Mouse (Mus musculus) embryo, embryonic 9.5 days (tissue): ENCODE results near the gene Gm21969.
A peak's percentile ranks its signal among the peaks of the same experiment; 100 is the strongest.

Experiments
- DNase-seq: peaks from one replicate; pipeline ENCODE4 v3.0.0-alpha.2; 2017; ENCODE audit errors: extremely low spot score

Gene Gm21969

DNA sequence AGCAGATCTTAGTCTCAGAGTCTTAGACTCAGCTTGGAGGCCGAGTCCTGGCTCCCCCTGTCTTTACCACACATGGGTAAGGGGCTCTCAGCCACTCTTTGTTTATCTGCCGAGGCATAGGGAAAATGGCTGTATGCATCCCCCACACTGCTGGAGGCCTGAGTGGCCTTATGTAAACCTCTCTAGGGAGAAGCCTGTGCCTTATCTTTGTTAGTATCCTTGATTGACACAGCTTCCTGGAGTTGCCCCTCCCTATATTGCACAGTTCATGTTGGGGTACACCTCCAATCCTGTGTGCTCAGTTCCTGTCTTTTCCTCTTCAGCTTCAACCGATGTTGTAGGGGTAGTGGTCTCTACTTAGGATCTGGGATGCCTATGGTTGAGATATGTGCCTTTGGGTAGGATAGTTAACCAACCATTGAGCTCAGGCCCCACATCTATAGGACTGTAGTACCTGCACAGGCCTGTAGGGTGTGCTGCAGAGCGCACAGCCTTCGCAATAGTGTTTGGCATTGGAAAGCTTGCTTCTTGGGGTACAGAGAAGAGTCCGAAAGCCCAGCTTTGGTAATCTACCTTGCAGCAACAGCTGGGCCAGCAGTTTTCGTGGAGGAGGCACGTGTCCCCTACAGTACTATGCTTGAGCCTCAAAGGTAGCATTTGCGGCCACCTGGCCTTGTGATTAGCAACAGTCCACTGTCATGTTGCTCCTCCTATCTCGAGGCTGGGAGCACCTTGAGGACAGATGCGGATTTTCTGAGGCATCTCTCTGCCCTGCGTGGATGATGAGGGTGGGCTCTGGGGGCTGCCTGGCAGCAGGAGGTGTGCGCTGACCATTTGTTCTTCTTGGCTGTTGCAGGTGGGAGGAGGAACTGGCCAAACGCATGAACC is at the start of gene Gm21969:
Gene Gm21969, plus strand, starts transcription at position 830 of the 888 bp plus-strand sequence.
- DNase-seq: peak; percentile 60

DNA sequence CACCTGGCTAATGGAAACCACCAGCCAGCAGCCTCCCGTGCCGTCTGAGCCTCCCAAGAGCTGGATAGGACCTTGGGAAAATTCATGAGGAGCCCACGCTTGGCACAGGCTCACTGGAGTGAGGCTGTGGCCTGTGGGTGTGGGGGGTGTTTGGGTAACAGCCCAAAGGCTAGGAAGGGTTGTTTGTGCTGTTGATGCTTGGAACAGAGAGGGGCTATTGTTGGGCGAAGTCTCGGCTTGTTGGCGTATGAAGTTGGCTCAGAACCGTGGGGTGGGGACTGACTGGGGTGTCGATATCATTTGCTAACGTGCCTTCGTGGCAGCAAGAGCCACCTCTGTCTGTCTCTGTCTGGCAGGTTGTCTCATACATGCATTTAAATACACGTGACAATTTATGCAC is 47.8 kb upstream of the Gm21969 start:
- no peak for DNase-seq

DNA sequence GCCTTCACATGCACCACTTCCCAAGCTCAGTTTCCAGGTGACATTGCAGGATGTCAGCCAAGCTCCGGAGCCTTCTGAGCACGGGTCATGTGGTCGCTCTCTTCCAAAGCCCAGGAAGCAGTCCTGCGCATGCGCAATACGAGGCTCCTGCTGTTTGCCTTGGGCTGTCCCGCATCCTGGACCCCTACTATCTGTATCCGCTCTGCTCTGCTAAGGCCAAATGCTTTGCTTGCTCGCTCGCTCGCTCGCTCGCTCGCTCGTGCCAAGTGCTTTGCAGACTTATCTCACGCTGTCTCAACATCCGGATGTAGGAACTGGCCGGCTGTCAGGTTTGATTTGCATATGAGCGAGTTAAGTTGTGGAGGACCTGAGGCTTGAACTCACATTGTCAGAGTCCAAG is 47.0 kb upstream of the Gm21969 start:
- DNase-seq: no peak

DNA sequence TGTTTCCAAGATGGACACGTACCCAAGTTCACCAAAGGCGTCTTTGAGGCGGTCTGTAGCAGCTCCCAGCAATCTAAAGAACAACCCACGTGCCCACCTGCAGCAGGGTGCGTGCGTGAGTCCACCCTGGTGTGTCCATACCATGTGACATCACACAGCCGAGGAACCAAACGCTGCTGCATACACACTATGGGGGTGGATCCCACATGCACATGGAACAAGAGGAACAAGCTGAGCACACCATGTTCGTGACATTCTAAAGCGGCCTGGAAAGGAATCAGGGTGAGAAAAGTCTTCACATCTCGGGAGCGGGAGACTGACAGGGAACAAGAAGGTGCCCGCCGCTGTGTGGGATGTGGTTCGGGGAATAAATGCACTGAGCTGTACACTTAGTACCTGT is 34.6 kb upstream of the Gm21969 start:
- DNase-seq: no peak

DNA sequence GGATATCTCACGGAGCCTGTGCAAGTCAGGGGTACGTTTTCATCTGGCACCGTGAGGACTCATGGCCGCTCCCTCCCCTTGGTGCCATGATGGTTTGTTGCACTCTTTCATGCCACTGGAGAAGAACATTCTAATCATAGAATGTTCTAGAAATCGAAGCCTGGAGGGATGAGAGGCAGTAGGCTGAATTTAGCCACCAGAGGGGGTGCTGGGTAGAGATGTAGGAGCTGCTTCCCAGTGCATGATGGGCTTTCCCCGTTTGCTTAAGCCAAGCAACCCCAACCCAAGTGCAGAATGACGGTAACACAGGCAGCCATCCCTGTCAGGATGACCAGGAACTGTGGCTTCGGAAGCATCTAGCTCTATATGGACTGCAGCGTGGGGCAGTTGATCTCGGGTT is 32.2 kb upstream of the Gm21969 start:
- no peak for DNase-seq

DNA sequence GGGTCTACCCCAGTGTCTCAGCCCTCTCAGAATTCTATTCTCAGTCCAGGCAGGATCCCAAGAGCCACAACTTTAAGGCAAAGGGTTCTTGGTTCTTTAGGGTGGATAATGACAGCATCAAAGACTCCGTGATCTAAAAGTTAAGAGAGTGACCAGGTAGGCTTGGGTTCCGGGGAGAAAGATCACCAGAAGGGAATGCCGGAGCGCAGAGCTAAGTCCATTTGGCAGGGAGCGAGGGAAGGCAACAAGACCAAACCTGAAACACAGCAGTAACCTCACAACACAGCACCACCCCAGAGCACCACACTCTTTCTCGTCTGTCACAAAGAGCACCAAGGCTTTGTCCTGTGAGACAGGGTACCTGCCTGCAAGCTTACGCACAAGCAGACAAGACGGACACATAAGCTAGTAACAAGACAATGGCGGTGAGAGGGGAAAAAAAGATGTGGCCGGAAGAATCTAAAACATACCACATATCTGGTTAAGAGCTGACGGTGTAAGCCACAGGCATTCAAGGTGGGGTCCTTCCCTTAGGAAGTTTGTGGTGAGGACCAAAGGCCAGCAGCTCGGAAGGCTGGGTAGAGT is 30.0 kb upstream of the Gm21969 start:
- DNase-seq: no peak

DNA sequence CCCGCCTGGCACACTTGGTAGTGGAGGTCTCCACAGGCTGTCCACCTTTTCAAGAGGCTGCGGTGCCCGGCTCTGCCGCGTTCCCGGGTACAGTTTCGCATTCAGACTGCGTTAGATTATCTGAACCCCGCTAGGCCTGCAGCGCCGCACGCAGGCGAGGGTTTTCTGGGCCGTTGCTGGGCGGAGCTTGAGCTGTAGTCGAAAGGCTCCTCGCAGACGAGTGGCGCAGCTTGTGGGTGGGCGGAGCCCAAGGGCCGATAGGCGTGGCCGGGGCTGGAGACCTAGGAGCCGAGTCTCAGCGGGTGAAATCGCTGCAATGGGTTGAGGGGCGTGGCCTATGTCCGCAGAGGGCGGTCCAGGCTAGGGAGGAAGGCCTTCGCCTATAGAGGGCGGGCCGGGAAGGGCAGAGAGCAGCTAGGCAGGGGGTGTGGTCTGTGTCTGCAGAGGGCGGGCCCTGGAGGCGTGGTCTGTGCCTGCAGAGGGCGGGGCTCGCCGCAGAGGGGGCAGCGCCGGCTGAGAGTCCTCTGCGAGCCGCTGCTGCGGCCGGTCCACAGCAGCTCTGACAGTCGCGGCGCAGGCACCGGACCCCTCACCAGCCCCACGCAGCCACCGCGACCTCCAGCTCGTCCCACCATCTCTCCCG is 28.7 kb upstream of the Gm21969 start:
- peak; percentile 100 for DNase-seq

DNA sequence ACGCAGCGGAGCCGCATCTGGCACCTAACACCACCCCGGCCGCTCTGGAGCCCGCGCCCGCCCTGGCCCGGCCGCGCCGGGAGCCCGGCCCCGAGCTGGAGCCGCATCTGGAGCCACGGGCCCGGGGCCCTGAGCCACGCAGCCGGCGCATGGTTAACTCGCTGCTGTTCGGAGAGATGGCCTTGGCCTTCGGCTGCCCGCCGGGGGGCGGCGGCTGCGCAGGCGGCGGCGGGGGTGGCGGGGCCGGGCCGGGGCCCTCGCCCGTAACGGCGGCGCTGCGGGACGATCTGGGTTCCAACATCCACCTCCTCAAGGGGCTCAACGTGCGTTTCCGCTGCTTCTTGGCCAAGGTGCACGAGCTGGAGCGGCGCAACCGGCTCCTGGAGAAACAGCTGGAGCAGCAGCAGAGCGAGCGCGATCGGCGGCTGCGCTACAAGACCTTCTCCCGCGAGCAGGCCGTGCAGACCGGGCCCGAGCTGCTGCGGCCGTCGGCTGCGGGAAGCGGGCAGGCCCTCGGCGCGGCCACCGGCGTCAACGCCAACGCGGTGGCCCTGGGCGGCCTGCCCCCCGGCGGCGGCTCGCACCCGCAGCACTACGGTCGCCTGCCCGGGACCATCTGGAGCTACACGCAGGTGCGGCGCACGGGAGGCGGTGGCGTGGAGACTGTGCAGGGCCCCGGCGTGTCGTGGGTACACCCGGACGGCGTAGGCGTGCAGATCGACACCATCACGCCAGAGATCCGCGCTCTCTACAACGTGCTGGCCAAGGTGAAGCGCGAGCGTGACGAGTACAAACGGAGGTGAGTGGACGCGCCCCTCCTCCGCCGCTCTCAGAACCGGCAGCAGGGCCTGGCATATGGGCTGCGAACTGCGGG is 27.9 kb upstream of the Gm21969 start:
- no peak for DNase-seq

DNA sequence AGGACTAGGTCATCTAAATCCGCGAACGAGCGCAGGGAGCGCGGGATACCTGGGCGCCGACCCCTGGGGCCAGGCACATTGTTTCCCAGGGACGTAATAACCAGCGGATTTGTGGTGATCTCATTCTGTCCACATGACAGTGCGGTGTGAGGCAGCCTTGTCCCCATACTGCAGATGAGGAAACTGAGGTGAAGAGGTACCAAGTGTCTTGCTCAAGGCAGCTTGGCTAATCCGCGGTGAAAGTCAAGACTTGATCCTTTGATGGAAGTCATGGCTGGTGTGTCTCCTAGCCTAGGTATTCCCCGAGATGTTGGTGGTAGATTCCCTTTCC is 27.3 kb upstream of the Gm21969 start:
- DNase-seq: no peak

DNA sequence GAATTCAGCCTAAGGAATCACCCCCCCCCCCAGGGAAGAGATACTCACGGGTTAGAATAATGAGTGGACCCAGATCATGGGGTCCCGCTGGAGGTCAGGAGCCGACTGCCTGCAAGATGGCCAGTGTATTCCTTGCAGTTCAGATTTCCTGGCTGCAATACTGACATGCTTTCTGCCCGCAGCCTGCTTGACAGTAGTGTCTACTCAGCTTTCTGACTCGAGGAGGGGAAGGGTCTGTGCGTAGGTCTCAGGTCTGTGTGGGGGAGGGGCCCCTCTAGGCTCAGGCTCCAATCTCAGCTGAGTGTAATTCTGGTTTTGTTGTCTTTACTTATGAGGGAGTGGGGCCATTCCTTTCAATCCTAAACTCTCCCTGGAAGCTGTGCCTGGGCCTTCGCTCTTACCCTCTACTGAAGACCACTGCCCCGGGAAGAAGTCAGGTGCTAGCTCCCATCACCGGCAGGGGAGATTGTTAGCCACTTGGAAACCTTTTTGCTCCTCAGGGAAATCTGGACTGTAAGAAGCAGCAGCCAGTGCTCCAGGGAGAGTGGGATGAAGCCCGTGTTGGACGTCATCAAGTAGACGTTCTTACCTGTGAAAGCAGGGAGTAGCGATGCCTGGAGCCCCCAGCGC is 26.6 kb upstream of the Gm21969 start:
- no peak for DNase-seq

DNA sequence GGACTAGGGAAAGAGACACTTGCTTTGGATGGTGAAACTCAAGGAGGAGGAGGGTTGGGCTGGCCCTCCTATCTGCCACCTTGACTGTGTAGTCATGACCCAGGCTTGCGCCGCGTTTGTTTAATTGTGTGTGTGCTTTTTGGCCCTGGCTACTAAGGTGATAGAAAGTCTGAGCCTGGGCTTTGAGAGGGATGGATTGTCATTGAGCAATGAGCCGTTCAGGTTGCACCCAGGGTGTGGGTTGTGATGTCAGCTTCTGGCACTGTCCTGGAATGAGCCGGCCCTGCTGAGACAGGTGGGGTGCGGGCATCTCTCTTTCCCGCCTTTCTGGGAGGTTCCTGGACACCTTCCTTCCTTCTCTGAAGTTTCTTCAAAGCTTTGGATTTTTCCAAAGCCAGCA is 26.0 kb upstream of the Gm21969 start:
- no peak for DNase-seq

DNA sequence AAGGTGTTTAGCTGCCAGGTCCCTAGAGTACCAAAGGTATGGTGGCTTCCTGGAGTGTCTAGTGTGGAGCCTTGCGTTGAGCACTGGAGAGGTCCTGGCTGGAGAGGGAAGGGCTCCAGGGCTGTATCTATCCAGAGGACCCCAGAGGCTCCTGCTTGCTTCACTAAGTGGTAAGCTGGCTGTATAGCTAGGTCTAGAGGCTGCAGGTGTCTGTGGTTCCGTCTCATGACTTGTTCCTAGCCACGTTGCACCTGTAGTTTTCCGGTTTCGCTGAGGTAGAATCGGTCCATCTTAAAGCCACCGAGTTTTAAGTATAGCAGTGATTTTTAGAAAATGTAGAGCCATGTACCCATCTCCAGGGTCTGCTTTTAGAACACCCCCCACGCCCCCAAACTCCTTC is 24.6 kb upstream of the Gm21969 start:
- DNase-seq: no peak

DNA sequence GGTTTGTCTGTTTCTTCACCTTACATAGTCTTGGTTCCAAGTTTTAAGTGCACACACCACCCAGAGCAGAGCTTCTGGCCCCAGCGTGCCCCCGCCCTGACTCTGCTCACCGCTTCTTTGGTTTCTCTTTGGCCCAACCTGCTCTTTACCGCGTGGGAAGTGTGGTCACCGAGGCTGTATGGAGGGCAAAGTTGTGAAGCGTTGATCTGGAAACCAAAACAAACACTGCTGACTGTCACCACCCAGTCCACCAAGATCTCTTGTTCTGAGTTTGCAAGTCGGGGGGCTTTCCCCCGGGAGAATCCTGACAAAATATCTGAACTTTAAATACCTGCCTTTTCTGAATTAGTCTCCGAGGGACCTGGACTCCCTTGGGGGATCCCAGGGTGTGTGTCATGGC is 24.0 kb upstream of the Gm21969 start:
- DNase-seq: no peak

DNA sequence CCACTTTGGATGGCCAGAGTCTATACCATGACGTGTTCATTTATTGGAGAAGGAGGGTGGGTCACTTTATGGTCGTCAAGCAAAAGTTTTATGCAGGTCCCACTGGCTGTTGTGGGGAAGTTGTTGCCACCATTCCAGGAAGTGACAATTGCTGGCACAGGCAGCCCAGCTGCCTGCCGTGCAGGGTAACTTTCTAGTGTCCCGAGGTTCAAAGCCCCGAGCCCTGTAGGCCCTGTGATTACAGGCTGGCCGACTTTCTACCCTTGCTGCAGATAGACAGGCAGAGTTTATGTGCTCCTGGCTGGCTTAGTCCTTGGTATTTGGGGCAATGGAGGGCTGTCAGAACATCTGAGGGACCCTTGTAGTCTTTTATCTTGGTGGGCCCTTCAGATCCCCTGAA is 23.5 kb upstream of the Gm21969 start:
- DNase-seq: no peak

DNA sequence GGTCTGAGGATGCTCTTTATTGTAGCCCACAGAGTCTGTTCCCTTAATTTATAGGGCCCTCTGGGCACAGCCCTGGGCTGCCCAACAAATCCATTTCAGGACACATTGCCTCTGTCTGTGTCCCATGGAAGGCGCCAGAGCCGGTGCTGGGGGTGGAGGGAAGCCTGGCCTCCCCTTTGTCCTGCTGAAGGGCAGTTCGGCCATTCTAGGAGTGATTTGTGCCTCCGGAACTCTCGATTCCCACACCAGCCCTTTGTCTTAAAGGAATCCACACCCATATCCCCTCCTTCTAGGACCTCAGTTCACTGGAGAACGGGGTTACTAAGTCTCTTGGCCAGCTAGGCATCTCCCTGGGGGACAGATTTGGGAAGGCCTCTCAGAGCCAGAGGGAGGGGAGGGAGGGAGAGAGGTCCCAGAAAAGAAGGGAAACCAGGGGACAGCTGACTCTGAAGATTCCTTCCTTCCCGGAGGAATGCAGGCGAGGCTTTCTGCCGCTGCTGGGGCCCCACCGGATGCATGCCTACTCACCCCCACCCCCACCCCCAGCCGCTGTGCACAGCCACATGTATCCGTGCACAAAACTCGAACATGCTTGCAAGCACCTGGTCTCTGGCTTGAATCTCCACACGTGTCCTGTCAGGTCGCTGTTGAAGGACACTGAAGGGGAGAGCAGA is 22.2 kb upstream of the Gm21969 start:
- peak; percentile 71 for DNase-seq

DNA sequence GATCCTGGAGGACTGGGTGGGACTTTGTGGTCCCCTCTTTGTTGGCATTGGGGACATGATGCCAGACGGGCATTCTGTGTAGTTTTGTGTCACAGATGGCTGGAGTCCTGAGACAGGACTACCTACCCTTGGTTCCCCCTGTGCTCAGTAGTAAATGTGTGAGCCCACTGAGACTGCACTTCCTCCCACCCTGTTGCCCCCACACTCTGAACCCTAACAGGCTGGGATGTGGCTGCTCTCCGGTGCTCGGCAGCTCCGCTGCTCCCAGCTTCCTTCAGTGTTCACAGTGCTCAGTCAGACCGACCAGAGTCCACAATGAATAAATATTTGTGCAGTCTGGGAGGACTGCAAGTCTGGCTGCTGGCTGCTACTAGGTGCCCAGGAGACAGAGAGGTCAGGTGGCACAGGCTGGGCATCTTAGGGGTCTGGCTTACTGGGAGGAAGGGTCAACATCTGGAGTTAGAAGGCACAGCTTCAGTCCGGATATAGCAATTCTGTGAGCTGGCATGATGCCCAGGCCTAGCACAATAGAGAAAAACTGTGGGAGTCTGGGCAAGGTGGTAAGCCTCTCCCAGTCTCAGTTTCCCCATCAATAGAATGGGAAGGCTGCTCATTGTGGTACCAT is 21.4 kb upstream of the Gm21969 start:
- DNase-seq: no peak

DNA sequence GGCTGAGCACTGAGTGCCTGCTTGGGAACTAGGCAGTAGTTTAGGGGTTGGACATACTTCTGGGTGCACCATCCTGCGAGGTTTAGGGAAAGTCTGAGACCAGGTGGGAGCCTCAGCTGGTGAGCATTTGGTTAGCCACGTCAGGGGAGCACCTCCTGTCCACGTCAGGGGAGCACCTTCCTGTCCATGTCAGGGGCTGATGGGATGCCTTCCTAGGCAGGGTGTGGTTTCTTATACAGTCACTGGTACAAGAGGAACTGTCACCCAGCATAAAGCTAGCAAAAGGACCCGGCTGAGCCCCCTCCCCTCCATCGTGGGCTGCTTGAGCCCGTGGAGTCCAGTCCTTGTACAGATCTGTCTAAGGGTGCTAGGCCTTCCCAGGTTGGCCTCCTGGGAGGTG is 20.6 kb upstream of the Gm21969 start:
- no peak for DNase-seq

DNA sequence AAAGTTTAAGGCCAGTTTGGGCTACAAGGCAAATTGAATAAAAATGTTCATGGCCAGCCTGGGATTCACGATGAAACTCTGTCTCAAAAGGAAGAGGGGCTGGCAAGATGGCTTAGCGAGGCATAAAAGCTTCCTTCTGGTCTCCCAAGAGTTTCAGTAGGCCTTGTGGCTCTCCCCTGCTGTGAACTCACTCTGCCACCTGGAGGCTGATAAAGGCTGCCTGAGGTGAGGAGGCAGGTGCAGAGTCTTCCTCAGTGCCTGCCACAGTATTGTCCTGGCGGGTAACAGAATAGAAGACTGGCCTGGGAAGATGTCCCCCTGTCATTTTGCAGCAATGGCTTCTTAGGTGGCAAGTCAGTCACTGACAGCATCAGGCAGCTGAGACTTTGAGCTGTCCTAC is 20.1 kb upstream of the Gm21969 start:
- no peak for DNase-seq

DNA sequence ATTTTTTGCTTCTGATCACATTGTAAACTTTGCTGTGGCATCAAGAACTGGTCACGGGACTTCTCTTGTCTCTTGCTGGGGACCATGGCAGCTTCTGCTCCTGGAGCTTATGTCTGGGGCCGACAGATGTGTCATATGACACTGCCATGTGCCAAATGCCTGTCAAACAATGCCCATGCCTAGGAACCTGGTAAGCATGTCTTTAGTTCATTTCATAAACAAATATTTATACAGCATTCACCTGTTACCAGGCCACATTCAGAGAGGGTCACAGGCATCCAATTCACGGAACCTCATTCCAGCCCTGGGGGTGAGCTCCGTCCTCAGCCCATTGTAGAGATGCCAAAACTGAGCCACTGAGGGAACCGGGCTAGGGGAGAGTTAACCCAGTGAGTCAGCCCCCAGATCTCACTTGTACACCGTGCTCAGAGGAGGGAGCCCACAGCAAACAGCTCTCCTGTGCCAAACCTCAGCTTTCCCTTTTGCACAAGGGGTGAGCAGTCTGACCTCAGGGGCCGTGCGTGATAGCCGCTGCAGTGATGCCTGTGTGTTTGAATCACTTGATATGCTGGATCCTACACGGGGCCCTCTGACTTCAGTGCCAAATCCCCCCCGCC is 19.2 kb upstream of the Gm21969 start:
- no peak for DNase-seq

DNA sequence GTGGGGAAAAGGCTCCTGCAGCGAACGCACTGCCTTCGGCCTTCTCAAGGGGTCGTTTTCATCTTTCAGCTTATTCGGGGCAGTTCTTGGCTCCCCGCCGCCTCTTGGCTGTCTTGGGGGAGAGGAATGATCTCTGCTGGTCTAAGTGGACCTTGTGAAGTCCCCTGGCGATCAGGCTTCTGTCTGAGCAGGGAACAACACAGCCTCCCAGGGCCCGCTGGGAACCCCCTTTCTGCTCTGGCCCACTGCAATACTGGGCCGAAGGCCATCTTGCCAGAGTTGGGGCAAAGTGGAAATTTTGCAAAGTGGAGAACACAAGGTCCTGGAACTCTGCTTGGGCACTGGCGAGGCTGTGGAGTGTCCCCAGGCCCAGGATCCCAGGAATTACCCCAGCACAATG is 18.3 kb upstream of the Gm21969 start:
- DNase-seq: no peak
